Mouse (Mus musculus) neural tube, embryonic 13.5 days (tissue): ENCODE measurements around the gene Nav2. TPM values are rescaled to one million over a fixed set of nuclear protein-coding genes. Genes with fewer than 3 reads are reported as not detected.
A peak's percentile ranks its signal among the peaks of the same experiment; 100 is the strongest.

ENCODE experiments used
- ATAC-seq: fragments of 200-750 bp; cut with Nextera tagmentation; 2 replicates; pipeline ENCODE4 v1.8.0; 2017; ENCODE audit warnings: low read depth, mild to moderate bottlenecking, moderate TSS enrichment, moderate library complexity
- H3K27ac ChIP-seq: fragments of 300-500 bp; sonication (generic); replicated peaks from 2 replicates; pipeline ENCODE4 v1.5.1; 2015; ENCODE audit warnings: moderate library complexity, mild to moderate bottlenecking, inconsistent platforms
- H3K27me3 ChIP-seq: fragments of 300-500 bp; sonication (generic); 2 replicates; pipeline ENCODE4 v1.6.1; 2015; ENCODE audit warnings: mild to moderate bottlenecking, inconsistent platforms
- H3K36me3 ChIP-seq: fragments of 300-500 bp; sonication (generic); 2 replicates; pipeline ENCODE4 v1.6.1; 2015; ENCODE audit warnings: mild to moderate bottlenecking, inconsistent platforms
- H3K4me1 ChIP-seq: fragments of 300-500 bp; sonication (generic); replicated peaks from 2 replicates; pipeline ENCODE4 v1.6.1; 2015; ENCODE audit warnings: inconsistent platforms
- H3K4me2 ChIP-seq: fragments of 300-500 bp; sonication (generic); 2 replicates; pipeline ENCODE4 v1.6.1; 2015; ENCODE audit warnings: inconsistent platforms, mild to moderate bottlenecking, moderate library complexity
- H3K4me3 ChIP-seq: fragments of 300-500 bp; sonication (generic); 2 replicates; pipeline ENCODE4 v1.5.1; 2015; ENCODE audit warnings: mild to moderate bottlenecking, inconsistent platforms
- H3K9ac ChIP-seq: fragments of 300-500 bp; sonication (generic); 2 replicates; pipeline ENCODE4 v1.6.1; 2015; ENCODE audit warnings: moderate library complexity, mild to moderate bottlenecking, inconsistent platforms
- H3K9me3 ChIP-seq: fragments of 300-500 bp; sonication (generic); 2 replicates; pipeline ENCODE4 v1.6.1; 2016; ENCODE audit warnings: inconsistent platforms
- WGBS: fragments of 180-500 bp; shearing (Covaris S2); methylation state at CpG from one replicate; pipeline ENCODE4 v1.1.7; 2015; 5-methylcytosine and 5-hydroxymethylcytosine counted together
- polyA plus RNA-seq: library from polyadenylated mRNA; unstranded; fragments of >200 nt; fragmentation: Nextera tagmentation; extraction: Ambion mirVana; gene quantifications from 2 replicates; pipeline ENCODE4 v1.2.1, GENCODE M21; 2015

Nav2 gene
- polyA plus RNA-seq, 1 experiment from 2014 or later: 19.6 TPM

DNA sequence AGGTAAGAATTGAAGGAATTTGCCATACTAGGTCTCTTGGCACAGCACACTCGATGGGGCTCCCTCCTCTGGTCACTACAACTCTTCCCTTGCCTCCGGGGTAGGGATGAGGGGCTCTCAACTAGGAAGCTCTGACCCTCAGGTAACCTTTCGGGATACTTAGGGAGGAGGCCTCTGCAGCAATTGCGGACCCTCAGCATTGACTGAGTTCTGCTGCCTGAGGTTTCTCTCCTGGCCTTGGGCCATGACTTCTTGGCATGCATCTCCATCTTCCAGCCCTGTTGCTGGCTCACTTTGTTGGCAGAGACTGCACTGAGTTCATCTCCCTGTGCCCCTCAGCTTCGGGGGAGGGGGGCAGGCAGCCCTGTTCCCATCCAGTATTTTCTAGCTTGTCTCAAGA is 650.4 kb downstream of the Nav2 start:
- ATAC-seq: no peak
- 87% methylated on average over 5 of the region's 5 CpGs for WGBS
- Histone ChIP-seq H3K36me3 (0 out of 2 replicates have a peak, but pooled peaks cover 31% of the 10 kb centered on the region), H3K4me2 (no peak overlapping the region), H3K27ac (0 out of 2 replicates have a peak overlapping the region, but pooled peaks have one; percentile 9), H3K4me3 (no peak overlapping the region), H3K9ac (no peak overlapping the region), H3K27me3 (no peaks in the 10 kb centered on the region), H3K4me1 (peaks cover 8% of the 10 kb centered on the region), H3K9me3 (no peaks in the 10 kb centered on the region)

DNA sequence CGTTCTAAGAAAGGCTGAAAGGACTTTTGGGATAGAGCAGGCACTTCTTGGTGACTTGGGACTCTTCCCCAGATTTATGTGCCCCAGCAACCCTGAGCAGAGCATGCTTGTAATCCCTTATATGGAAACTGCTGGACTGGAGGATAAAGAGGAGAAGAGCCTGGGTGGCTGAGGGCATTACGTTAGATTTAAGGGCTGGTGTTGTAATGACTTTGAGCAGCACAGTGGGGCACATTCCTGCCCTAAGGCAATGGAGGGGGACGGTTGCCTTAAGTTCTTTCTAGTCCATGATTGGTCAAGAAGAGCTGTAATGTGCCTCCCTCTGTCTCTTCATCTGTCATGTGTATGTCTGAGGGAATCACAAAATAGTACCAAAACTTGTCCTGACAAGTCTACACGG is 651.5 kb downstream of the Nav2 start:
- Histone ChIP-seq H3K4me3 (no peak overlapping the region), H3K36me3 (peaks cover 41% of the 10 kb centered on the region), H3K4me1 (peaks cover 8% of the 10 kb centered on the region), H3K9me3 (no peaks in the 10 kb centered on the region), H3K4me2 (no peak overlapping the region), H3K27me3 (no peaks in the 10 kb centered on the region), H3K9ac (no peak overlapping the region), H3K27ac (no peak overlapping the region)
- 55% methylated on average over 4 of the region's 4 CpGs for WGBS
- no peak for ATAC-seq

DNA sequence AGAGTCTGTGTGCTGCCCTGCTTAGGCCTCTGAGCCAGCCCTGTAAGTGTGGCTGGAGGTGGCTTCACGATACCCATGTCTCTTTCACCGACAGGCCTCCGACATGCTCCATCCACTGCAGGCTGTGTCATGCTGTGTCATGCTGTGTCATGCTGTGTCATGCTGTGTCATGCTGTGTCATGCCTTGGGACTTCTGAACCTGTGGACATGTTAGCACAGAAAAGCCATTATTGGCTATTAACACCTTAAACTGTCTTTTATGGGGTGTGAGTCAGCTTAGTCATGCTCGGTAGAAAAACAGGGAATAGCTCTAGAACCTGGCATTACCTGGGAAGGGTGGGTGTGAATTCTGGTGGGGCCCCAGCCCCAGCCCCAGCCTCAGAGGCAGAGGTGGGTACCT is 653.9 kb downstream of the Nav2 start:
- H3K4me2 ChIP-seq: no peak overlapping the region
- no peak for ATAC-seq
- H3K27ac ChIP-seq: no peak overlapping the region
- peaks cover 11% of the 10 kb centered on the region for H3K4me1 ChIP-seq
- WGBS: 83% methylated on average over 4 of the region's 4 CpGs
- no peaks in the 10 kb centered on the region for H3K9me3 ChIP-seq
- H3K4me3 ChIP-seq: no peak overlapping the region
- peaks cover 59% of the 10 kb centered on the region for H3K36me3 ChIP-seq
- H3K9ac ChIP-seq: no peak overlapping the region
- H3K27me3 ChIP-seq: no peaks in the 10 kb centered on the region

- Histone ChIP-seq H3K9ac (no peak overlapping the region), H3K36me3 (peaks cover 63% of the 10 kb centered on the region), H3K9me3 (no peaks in the 10 kb centered on the region), H3K4me1 (peaks cover 11% of the 10 kb centered on the region), H3K4me2 (no peak overlapping the region), H3K27ac (no peak overlapping the region), H3K4me3 (no peak overlapping the region), H3K27me3 (no peaks in the 10 kb centered on the region)
- no peak for ATAC-seq
- 90% methylated on average over 8 of the region's 8 CpGs for WGBS
Observed at GRCm38 (mm10) chr7:49562851-49563250, 654.3 kb downstream of the Nav2 start.

DNA sequence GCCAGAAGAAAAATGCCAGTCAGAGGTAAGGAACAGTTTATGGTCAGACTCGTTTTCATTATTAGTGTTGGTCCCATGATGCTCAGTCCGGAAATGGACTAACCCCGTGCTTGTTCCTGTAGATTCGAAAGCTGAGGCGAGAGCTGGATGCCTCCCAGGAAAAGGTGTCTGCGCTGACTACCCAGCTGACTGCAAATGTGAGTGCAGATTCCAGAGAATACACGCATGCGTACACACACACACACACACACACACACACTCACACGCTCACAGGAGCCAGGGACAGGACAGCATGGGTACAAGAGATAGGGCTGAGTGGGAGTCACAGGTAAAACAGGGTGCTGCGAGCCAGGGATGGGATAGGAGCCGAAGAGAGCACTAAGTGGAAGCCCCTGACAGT is 656.6 kb downstream of the Nav2 start:
- no peaks in the 10 kb centered on the region for H3K27me3 ChIP-seq
- WGBS: 90% methylated on average over 11 of the region's 11 CpGs
- H3K4me2 ChIP-seq: no peak overlapping the region
- ATAC-seq: no peak
- peaks cover 56% of the 10 kb centered on the region for H3K36me3 ChIP-seq
- no peak overlapping the region for H3K27ac ChIP-seq
- H3K4me3 ChIP-seq: no peak overlapping the region
- H3K9me3 ChIP-seq: no peaks in the 10 kb centered on the region
- H3K9ac ChIP-seq: no peak overlapping the region
- H3K4me1 ChIP-seq: peaks cover 9% of the 10 kb centered on the region; the same call in 1 of the 2 replicates

DNA sequence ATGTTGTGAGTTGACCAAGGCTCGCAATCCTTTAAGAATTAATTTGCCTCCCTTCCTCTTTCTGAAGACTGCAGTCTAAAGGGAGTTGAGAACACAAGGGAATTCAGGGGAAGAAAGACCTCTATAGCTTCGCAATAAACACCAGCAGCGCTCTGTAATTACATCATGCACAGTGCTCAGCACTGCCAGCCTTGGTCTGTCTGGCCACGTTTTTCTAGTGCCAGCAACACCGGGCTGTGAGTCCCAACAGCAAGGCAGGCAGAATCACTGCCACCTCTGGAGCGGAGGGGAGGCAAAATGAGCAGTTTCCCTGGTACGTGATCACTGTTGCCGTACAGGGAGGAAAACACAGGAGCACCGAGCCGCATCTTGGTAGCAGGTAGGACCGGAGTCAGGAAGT is 657.3 kb downstream of the Nav2 start:
- Histone ChIP-seq H3K9me3 (no peaks in the 10 kb centered on the region), H3K36me3 (peaks cover 62% of the 10 kb centered on the region), H3K4me1 (peaks cover 9% of the 10 kb centered on the region; the same call in 1 of the 2 replicates), H3K27ac (no peak overlapping the region), H3K27me3 (no peaks in the 10 kb centered on the region), H3K4me2 (no peak overlapping the region), H3K9ac (no peak overlapping the region), H3K4me3 (no peak overlapping the region)
- no peak for ATAC-seq
- 85% methylated on average over 11 of the region's 11 CpGs for WGBS

DNA sequence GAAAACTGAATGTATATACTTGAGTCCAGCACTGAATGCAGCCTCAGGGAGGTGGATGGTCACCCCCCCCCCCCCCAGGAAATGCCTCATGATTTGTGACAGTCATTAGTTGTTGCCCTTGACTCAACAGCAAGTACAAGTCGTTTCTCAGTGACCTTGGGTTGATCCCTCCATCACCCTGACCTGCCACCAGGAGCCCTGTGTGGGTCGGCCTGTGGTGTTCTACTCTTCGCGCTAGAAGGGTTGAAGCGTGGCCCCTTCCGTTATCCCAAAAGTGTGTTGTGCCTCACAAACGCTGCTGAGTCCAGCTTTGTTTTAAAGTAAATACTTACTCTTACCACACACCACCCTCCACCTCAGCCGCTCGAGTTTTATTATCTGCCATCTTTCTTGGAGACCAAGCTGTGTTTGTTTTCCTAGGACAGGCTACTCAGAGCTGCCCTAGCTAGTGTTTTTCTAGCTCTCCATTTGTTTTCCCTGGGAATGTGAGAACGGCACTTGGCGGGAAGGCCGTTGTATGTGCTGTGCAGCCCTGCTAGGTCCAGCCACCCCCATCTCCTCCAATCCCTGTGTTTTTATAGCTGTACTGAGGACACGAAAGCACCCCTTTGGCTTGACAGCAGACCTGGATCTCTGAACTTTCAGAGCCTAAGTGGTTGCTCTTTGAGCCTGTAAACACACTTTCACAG is 659.0 kb downstream of the Nav2 start:
- H3K4me2 ChIP-seq: no peak overlapping the region
- H3K9me3 ChIP-seq: no peaks in the 10 kb centered on the region
- ATAC-seq: no peak
- no peak overlapping the region for H3K27ac ChIP-seq
- 68% methylated on average over 13 of the region's 13 CpGs for WGBS
- H3K4me1 ChIP-seq: peaks cover 9% of the 10 kb centered on the region; the same call in 1 of the 2 replicates
- no peak overlapping the region for H3K9ac ChIP-seq
- H3K4me3 ChIP-seq: no peak overlapping the region
- H3K36me3 ChIP-seq: peaks cover 75% of the 10 kb centered on the region
- H3K27me3 ChIP-seq: no peaks in the 10 kb centered on the region

- H3K4me2 ChIP-seq: no peak overlapping the region
- no peaks in the 10 kb centered on the region for H3K27me3 ChIP-seq
- H3K9ac ChIP-seq: no peak overlapping the region
- no peak for ATAC-seq
- peaks cover 71% of the 10 kb centered on the region for H3K36me3 ChIP-seq
- H3K4me3 ChIP-seq: no peak overlapping the region
- peak overlapping the region; percentile 38 for H3K27ac ChIP-seq
- H3K4me1 ChIP-seq: peaks cover 9% of the 10 kb centered on the region; the same call in 1 of the 2 replicates
- 57% methylated on average over 7 of the region's 7 CpGs for WGBS
- H3K9me3 ChIP-seq: no peaks in the 10 kb centered on the region
Observed at GRCm38 (mm10) chr7:49569646-49570045, 661.1 kb downstream of the Nav2 start.

DNA sequence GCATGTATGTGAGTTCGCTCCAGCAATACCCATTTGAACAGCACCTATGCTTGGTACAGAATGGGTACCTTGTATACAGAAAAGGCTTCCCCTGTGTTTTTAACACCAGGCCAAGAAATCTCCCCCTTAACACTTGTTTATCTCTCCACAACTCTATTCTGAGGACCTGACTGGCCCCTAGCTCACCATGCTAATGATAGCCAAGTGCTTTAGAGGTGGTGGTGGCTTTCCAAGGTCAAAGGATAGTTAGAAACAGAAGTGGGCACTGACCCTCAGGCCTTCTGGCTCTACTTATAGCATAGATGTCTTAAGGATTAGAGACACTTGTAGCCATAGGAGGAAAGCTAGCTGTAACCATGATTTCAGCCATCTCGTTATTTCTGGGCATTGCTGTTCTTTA is 663.1 kb downstream of the Nav2 start:
- Histone ChIP-seq H3K27me3 (no peaks in the 10 kb centered on the region), H3K4me2 (no peak overlapping the region), H3K4me1 (peaks cover 5% of the 10 kb centered on the region; the same call in 1 of the 2 replicates), H3K9me3 (no peaks in the 10 kb centered on the region), H3K36me3 (peaks cover 70% of the 10 kb centered on the region), H3K27ac (no peak overlapping the region), H3K4me3 (no peak overlapping the region), H3K9ac (no peak overlapping the region)
- WGBS: 97% methylated on average over 2 of the region's 2 CpGs
- no peak for ATAC-seq

DNA sequence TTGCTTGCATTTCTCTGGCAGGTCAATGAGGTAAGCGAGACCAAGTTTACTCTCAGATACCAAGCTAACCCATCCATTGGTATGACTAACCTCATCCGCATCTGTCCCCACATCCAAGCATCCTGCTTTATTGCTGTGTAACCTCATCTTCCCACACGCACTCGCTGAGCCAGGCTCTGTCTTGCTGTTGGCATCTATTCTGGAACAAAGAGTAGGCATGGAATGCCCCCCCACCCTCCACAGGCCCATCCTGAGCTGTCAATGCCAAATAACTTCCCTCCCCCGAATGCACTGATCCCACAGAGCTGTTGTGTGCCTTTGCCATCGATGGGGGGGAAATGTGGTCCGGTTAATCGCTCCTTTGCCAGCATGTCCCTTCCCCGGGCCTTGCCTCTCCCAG is 666.7 kb downstream of the Nav2 start:
- H3K9ac ChIP-seq: no peak overlapping the region
- no peaks in the 10 kb centered on the region for H3K4me1 ChIP-seq
- no peak overlapping the region for H3K4me3 ChIP-seq
- H3K4me2 ChIP-seq: no peak overlapping the region
- H3K9me3 ChIP-seq: no peaks in the 10 kb centered on the region
- WGBS: 95% methylated on average over 9 of the region's 9 CpGs
- ATAC-seq: no peak
- H3K36me3 ChIP-seq: peaks cover 78% of the 10 kb centered on the region
- no peaks in the 10 kb centered on the region for H3K27me3 ChIP-seq
- no peak overlapping the region for H3K27ac ChIP-seq

GRCm38 (mm10) chr7:49577096-49577495 is 668.6 kb downstream of the Nav2 start:
- H3K27me3 ChIP-seq: no peaks in the 10 kb centered on the region
- no peak overlapping the region for H3K27ac ChIP-seq
- H3K36me3 ChIP-seq: peaks cover 69% of the 10 kb centered on the region
- H3K4me3 ChIP-seq: no peak overlapping the region
- no peak overlapping the region for H3K9ac ChIP-seq
- no peak overlapping the region for H3K4me2 ChIP-seq
- no peaks in the 10 kb centered on the region for H3K4me1 ChIP-seq
- 93% methylated on average over 2 of the region's 2 CpGs for WGBS
- H3K9me3 ChIP-seq: no peaks in the 10 kb centered on the region
- ATAC-seq: no peak

- ATAC-seq: no peak
- Histone ChIP-seq H3K27ac (no peak overlapping the region), H3K9me3 (no peaks in the 10 kb centered on the region), H3K4me1 (no peaks in the 10 kb centered on the region; the same call in 1 of the 2 replicates), H3K9ac (no peak overlapping the region), H3K4me3 (no peak overlapping the region), H3K27me3 (no peaks in the 10 kb centered on the region), H3K4me2 (no peak overlapping the region), H3K36me3 (peaks cover 73% of the 10 kb centered on the region)
- 93% methylated on average over 2 of the region's 2 CpGs for WGBS
Observed at GRCm38 (mm10) chr7:49581951-49582350, 673.4 kb downstream of the Nav2 start.

GRCm38 (mm10) chr7:49582551-49582950 is 674.0 kb downstream of the Nav2 start:
- Histone ChIP-seq H3K4me2 (no peak overlapping the region), H3K9ac (no peak overlapping the region), H3K36me3 (peaks cover 73% of the 10 kb centered on the region), H3K27ac (no peak overlapping the region), H3K4me1 (no peaks in the 10 kb centered on the region; the same call in 1 of the 2 replicates), H3K9me3 (no peaks in the 10 kb centered on the region), H3K27me3 (no peaks in the 10 kb centered on the region), H3K4me3 (no peak overlapping the region)
- 90% methylated on average over 7 of the region's 7 CpGs for WGBS
- no peak for ATAC-seq
